Mouse (Mus musculus) gastrocnemius, postnatal 10 days (tissue): ENCODE data around the gene Rpl36a-ps1. TPM values are rescaled to one million over a fixed set of nuclear protein-coding genes. Genes with fewer than 3 reads are reported as not detected.
"Not testable (repeated sequence)": the region's sequence is repeated elsewhere in the genome, so short reads cannot be mapped to it uniquely, and the experiment has no call there.

Experiments
- DNase-seq: peaks from one replicate; pipeline ENCODE4 v3.0.0; 2021; ENCODE audit warnings: mixed read lengths
- long read RNA-seq, 2 experiments: library from polyadenylated mRNA; stranded (forward); transcript quantifications; one replicate each; pipeline ENCODE4 v2.0.0; 2021
- total RNA-seq, 2 experiments: library from RNA; stranded (reverse); gene quantifications; 2 replicates each; pipeline ENCODE4 v1.2.3; 2021

Gene Rpl36a-ps1
- total RNA-seq = 1 to 10 TPM; 1.2 to 6.3 TPM
- long read RNA-seq, experiment 1, partial matches to known transcripts = 0 of 1 reads
- long read RNA-seq, experiment 1, other reads (novel, unspliced or antisense) = 0 of 1 reads
- long read RNA-seq, experiment 2 = 0 reads

DNA sequence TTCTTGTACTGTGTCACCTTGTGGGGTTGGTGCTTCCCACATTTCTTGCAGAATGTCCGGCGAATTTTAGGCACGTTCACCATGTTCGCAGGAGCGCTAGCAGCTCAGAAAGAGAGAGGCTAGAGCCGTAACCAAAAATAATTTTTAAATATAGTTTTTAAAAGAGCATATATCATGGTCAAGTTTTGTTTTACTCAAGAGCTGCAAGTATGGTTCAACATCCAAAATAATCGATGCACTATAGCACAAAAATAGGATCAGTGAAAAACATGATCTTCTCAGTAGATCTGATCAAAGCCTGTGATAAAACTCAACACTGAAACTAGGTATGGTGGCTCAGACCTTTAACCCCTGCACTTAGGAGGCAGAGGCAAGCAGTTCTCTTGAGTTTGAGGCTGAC is at the start of gene Rpl36a-ps1:
Gene Rpl36a-ps1, minus strand, starts transcription at position 101 of the 400 bp plus-strand sequence.
- DNase-seq = no peak

DNA sequence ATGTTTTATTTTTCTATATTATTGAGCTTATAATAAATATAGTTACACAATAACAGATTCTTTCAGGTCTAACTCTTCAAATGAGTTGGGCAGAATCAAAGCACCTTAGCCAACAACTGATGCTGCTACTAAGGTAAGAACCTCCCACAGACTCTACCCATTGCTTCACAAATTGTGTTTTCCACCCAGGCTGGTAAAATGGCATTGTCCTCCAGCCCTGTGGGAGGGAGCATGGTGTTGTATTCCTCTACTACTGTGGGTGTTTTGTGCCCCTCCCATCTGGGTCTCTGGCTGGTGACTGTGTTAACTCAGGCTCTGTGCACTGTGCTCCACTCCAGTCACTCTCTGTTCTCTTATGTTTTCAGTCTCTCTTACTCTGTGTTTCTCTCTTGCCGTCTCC is 49.4 kb upstream of the Rpl36a-ps1 start:
- DNase-seq = no peak

DNA sequence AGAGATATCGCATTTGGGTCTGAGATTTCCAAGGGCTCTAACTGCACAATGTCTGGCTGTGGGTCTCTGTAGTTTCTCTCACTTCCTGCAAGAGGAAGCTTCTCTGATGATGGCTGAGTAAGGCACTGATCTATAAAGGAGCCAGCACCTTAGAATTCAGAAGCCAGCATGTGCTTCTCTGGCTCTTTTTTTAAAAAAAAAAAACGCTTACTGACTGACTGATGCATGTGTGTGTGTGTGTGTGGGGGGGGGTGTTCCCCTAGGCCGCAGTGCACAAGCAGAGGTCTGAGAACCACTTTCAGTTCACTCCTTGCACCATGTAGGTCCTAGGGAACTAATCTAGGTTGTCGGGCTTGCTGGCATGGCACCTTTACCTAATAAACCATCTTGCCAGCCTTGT is 47.3 kb upstream of the Rpl36a-ps1 start:
- no peak for DNase-seq

DNA sequence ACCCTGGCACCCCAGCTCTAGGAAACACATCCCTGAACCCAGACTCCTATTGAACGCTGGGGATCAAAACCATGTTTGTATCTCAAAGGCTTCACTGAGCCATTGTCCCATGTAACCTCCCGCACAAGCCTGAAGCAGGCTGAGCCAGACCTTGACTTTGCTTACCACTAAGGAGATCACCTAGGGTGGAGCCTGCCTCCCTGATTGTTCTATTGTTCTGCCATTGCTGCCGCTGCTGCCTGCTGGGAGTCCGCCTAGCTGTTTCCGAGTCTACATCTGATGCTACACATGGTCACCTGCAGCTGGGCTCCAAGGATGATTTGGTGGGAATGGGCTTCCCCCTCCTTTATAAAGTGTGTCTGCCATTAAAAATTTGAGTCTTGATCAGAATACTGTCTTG is 45.2 kb upstream of the Rpl36a-ps1 start:
- DNase-seq = not testable (repeated sequence)

DNA sequence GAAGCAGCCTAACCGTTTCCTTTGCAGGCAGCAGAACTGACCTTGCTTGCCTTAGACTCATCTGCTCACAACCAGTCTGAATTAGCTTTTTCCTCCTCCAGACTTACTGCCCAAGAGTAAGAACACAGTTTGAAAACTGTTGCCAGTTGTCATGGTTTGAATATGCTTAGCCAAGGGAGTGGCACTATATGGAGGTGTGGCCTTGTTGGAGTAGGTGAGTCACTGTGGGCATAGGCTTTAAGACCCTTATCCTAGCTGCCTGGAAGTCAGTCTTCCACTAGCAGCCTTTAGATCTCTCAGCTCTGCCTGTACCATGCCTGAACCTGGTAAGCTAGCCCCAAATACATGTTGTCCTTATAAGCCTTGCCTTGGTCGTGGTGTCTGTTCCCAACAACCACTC is 43.6 kb upstream of the Rpl36a-ps1 start:
- DNase-seq = no peak

DNA sequence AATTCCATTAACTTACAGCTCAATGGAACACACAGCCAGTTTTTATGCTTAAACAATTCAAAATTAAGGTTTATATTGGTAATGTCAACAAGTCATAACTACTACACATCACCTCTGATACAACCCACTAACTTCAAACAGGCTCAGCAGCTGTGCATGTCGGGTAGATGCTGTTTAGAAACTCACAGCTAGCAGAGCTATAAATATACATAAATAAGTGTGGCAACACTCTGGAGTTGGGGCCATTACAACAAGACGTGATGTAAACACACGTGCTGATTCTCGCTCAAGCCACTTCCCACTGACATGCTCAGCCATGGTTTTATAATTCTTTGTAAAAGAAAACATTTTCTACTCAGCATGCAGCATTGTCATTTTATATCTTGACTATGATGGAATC is 41.9 kb upstream of the Rpl36a-ps1 start:
- DNase-seq = no peak

DNA sequence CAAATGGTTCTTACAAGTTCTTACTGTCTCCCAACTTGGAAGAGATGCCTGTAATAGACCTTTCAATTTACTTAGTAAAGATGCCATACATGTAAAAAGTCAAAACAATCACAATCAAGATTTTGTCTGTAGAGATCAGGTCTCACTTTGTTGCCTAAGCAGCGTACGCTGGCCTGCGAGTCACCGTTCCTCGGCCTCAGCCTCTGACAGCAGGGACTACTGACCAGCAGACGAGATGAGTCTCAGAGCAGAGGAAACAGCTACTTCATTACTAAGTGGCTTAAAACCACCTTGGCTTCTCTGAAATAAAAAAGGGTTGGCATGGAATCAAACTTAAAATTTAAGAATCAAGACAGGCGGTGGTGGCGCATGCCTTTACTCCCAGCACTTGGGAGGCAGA is 40.7 kb upstream of the Rpl36a-ps1 start:
- not testable (repeated sequence) for DNase-seq

DNA sequence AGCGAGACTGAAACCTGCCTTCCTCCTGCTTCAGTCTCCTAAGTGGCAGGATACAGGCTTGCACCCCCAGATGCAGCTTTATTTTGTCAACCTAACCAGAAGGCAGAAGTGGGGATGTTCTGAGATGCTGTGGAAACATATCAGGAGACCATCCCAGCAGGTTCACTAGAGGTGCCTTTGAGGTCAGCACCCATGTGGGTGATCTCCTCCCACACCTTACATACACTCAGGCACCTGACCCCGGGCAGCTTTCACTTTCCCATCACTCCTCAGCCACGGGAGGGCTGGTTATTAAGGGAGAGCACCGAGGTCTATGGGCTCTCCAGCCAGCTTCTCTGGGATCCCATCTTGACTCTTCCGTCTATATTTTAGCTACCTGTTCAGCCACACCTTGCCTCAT is 38.5 kb upstream of the Rpl36a-ps1 start:
- no peak for DNase-seq

DNA sequence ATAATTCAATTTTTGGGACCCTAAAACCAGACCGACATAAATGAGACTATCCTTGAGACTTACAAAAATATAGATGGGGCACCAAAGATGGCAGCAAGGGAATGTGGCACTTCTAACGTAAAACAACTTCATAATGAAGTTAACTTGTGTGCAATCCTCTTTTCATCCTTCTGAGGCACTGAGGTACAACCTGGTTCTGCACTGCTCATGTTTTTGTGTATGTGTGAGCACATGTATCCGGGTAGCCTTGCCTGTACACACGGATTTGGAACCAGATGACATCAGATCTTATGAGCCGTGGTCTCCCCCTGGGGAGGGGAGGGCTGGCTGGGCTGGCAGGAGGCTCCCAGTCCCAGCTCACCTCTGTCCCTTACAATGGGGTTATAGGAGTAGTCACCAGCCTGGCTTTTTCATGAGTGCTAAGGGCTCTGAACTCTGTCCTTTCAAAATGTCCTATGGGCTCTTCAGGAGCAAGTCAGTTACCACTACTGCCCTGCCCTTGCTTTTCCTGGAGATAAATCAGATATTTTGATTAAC is 37.3 kb upstream of the Rpl36a-ps1 start:
- no peak for DNase-seq

DNA sequence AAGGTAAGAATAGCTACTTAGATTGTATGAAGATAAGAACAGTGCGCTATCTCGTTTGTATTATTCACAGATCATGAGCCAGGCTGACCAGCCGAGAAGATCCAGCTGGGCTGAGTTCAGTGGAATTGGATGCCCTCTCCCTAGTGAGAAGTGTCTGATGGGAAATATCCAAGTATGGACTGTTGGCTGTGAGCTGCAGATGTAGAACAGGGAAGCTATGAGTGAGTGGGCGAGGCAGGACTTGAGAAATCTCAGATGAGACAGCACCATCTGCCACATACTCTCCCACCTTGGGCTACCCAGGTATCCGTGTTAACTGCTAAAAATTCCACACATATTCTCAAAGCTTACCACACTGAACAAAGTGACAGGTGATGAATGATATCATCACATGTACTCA is 35.9 kb upstream of the Rpl36a-ps1 start:
- DNase-seq = no peak

DNA sequence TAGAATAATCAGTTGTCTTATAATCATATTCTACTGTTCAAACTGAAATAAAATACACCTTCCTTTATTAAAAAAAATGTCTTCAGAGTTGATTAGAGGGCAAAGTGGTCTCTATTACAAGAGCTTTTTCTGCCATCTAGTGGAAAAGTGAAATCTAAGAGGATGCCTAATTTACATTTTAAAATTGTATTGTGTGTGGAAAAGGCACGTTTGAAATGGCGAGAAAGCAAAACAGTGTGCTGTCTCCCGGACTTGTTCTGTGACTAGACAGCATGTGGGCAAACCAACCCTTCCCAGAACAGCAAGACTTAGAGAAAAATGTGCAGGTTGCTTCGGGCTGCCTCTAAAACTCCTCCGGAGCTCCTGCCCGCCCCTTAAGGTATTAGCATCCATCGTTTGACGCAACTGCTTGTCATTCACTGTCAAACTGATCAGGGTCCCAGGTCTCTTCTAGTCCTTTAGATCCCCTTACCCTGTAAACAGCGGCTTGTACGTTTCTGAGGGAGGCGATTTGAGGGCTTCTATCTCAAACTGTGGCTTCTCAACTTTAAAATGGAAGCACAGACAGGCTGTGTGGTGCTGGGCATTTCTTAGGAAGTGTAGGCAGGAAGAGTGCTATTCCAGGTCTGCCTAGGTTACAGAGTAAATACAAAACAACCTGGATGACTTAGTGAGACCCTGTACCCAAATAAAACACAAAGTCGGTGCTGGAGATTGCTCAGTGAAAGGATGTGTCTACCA is 28.4 kb upstream of the Rpl36a-ps1 start:
- no peak for DNase-seq

DNA sequence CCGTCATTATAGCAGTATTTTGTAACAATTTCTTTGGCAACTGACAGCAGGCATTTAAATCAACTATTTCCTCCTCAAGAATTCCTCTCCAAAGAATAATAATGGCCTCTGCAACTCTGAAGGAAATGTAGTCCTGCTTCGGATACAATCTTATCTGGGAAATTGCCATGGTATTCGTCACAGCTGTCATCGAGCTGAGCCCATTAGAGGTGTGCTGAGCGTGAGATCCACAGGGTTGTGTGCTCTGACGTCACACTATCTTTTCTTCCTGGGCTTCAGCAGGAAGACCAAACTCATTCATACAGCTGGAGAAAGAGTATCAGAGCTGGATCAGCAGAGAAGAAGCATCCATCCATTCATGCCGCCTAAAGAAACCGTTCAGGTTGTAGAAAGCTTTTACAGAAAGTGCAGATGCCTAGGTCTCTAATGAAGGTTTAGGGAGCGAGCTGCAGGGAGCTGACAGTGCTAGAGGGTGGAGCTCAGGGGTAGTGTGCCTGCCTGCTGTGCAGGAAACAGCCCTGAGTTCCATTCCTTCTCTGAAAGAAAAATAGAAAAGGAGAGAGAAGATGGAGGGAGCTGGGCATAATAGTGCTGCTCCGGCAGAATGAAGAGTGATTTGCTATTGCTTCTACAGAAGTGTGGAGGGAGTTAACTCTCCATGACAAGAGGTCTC is 25.2 kb upstream of the Rpl36a-ps1 start:
- no peak for DNase-seq

DNA sequence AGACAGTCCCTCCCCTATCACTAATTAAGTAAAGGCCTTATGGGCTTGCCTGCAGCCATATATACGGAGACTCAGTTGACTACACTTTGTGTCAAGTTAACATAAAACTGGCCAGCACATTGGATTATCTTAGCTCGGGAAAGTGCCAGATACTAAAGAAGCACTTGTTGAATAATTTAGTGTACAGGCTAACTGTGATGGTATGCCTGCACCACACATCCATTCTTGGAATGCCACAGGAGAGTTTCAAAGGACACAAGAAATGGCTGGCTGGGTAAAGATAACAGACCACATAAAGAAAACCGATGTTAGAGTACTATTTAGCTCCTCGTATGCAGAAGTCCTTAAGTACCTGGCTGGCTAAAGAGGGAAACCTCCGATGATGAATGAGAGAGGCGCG is 24.6 kb upstream of the Rpl36a-ps1 start:
- no peak for DNase-seq

DNA sequence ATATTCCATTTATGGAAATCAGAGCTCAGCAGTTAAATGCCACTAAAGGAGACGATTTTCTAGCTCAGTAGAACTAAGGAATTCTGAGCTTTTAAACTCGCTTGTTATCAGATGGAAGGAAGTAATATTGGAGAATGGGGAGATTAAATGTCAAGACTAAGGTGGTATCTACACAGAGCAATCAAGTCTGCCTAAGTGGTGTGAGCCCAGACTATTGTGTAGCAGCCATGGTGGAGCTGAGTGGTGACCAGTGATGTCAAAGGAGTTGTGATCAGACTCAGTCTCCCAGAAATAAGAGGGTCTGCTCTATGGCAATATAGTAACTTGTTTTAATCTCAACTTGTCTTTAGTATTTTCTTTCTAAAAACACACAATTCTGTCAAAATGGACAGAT is 16.8 kb upstream of the Rpl36a-ps1 start:
- DNase-seq = no peak

DNA sequence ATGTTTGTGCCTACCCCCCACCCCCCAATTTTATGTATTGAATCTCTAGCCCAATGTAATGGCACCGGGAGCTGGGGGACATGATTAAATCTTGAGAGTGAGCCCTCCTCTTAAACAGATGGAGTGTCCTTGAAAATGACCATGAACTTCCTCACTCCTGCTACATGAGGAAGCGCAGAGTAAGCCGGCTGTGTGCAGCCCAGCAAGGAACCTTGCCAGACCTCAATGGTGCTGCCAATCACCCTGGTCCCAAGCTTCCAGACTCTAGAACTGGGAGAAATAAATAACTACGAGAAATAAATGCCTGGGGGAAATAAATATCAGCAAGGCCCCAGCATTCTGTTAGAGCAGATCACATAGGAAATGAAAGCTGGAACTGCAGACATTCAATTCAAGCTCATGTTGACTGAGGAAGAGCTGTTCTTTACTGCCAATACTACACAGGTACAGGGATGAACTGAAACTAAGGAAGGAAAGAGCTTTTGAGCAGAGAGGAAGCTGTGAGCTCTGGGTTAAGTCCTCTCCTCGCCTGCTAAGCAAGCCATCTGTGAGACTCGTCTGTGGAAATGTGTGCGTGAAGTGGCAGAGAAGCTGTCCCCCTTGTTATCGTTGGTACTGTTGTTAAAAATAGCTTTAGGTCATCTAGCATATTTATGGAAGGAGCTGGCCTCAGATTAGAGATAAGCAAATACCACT is 16.3 kb upstream of the Rpl36a-ps1 start:
- DNase-seq = no peak

DNA sequence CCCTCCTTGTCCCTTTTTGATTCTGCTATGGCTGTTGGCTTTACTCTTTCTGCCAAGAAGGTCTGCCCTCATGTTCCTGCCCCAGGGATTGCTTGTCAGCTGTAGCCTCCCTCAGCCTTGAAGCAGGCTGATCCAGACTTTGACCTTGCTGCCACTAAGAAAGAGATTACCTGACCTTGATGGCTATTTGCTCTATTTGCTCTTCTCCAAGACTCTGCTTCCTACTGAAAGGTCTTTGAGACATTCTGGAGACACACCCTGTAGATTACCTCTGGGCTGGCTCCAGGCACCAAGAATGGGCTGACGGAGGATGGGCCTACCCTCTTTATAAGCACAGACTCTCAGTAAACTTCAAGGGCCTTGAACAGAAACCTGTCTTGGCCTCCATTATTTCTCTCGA is 1.6 kb downstream of the Rpl36a-ps1 start:
- no peak for DNase-seq

DNA sequence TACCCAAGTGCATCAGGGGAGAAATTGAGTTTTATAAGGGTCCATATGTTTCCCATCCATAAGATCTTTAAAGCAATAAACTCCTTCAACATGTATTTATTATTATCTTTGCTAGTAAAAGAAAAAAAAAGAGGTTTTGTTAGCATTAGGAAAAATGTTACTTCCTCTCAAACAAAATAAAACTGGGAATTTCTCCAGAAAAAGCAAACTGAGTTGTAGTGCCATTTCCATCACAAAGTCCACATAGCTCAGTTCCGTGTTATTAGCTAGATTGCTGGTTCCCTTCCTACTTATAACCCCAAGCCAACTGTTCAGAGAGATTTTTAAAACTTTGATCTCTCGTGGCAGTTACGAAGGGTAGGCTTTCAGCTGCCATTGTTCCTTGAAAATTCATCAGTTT is 3.5 kb downstream of the Rpl36a-ps1 start:
- no peak for DNase-seq

DNA sequence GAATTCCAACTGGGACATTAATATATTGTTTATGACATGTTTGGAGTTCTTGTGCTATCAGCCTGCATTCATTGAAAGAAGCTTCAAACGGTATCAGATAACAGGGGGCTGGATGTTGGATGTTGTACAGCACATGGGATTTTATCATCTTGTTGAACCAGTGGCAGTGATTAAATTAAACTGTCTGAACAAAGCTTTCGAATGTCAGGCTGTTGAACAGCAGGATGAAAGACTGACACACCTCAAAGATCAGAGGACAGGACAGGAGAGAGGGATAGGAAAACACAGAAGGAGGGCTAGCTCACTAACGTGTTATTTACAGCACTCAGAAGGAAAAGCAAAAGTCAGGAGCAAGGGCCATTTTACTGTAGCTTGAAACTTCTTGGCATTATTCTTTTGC is 4.3 kb downstream of the Rpl36a-ps1 start:
- DNase-seq = no peak

DNA sequence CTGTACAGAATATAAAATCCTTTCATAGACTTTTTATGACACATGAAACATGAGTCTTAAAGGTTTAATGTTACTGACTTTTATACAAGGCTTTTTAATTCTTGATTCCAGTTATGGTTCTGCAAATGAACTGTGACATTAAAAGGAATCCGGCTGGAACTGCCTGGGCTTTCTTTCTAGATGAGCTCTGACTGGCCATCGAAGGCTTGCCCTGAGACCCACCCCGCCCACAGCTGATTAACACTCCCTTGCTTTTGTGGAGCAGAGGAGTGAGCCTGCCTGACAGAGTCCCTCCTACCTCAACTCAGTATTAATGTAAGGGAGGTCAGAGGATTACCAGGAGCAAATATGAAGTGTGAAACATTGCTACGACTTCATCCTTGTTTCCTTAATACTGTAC is 22.2 kb downstream of the Rpl36a-ps1 start:
- no peak for DNase-seq

DNA sequence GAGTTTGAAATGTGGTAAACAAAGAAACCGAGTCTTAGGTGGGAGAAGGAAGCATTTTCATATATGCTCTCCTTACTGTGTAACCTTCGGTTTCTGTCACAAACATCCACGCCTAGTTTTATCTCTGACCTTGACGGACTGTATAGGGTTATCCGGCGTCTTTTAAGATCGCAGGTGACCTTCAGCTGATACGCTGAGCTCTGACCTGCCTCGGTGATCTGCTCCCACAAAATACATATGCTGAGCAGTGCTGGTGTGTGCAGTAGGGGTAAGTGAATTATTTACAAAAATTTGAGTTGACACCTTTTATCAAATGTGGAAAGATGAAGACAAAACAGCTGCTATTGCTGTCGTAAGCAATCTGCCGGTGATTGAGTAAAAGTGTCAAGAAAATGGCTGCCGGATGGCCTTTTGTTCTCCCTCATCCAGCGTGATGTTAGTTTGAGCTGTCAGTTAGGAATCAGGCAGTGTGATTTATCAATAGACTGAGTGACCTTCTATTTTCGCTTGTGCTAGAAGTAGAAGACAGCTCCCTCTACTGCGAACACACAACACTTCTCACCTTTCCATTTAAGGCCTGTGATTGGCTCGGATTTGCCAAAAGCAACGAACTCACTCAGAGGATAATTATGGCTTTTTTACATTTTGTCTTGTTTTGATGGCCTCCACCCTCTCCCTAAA is 35.0 kb downstream of the Rpl36a-ps1 start:
- no peak for DNase-seq

DNA sequence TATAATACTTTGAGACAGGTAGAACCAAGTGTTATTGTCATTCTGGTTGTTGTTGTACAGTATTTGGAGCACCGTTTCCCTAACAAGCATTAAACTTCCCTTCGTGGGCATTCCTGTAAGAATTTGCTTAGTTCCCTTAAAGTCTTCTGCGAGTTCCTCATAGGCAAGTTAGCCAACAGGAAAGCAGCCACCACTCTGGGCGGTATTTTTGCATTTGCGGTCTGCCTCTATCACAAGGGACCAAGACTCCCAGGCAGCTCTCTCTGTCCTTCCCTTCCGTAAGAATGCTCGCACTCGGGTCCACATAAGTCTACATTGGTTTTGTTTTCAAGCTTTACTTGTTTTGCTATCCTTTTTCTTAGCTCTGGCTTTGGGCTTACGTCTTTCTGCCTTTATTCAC is 37.3 kb downstream of the Rpl36a-ps1 start:
- no peak for DNase-seq

DNA sequence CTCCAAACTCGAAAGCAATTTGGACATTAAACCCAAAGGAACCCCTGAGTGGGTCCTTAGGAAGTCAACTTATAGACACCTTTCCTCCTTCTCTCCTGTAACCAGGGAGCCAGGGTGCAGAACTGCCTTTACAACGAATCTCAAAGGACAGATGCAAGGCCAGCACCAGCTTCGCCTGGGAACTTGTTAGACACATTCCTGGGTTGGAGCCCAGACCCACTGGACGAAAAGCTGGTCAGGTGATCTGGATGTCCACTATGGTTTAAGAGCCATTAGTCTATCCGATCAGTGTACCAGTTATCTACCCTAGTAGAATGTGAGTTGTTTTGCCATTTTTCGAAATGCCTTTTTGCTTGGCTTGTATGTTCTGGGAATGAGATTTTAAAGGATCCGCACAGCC is 41.7 kb downstream of the Rpl36a-ps1 start:
- DNase-seq = no peak
